Mouse (Mus musculus) embryonic facial prominence, embryonic 15.5 days (tissue): ENCODE data around the gene Bmp6. TPM values are rescaled to one million over a fixed set of nuclear protein-coding genes. Genes with fewer than 3 reads are reported as not detected.

ENCODE experiments used
- ATAC-seq: fragments of 200-750 bp; cut with Nextera tagmentation; 2 replicates; pipeline ENCODE4 v1.8.0; 2017; ENCODE audit warnings: low read depth, moderate TSS enrichment; ENCODE audit not compliant: insufficient number of reproducible peaks, low FRiP score, low TSS enrichment
- H3K27ac ChIP-seq: fragments of 300-500 bp; sonication (generic); replicated peaks from 2 replicates; pipeline ENCODE4 v1.5.1; 2015; ENCODE audit warnings: mild to moderate bottlenecking, inconsistent platforms
- H3K27me3 ChIP-seq: fragments of 300-500 bp; sonication (generic); 2 replicates; pipeline ENCODE4 v1.6.1; 2015; ENCODE audit warnings: inconsistent platforms
- H3K36me3 ChIP-seq: fragments of 300-500 bp; sonication (generic); 2 replicates; pipeline ENCODE4 v1.6.1; 2015; ENCODE audit warnings: mild to moderate bottlenecking, inconsistent platforms
- H3K4me1 ChIP-seq: fragments of 300-500 bp; sonication (generic); 2 replicates; pipeline ENCODE4 v1.6.1; 2015; ENCODE audit warnings: inconsistent platforms
- H3K4me2 ChIP-seq: fragments of 300-500 bp; sonication (generic); replicated peaks from 2 replicates; pipeline ENCODE4 v1.6.1; 2015; ENCODE audit warnings: mild to moderate bottlenecking, inconsistent platforms
- H3K4me3 ChIP-seq: fragments of 300-500 bp; sonication (generic); replicated peaks from 2 replicates; pipeline ENCODE4 v1.5.1; 2015; ENCODE audit warnings: mild to moderate bottlenecking, inconsistent platforms
- H3K9ac ChIP-seq: fragments of 300-500 bp; sonication (generic); 2 replicates; pipeline ENCODE4 v1.6.1; 2015; ENCODE audit warnings: inconsistent platforms
- H3K9me3 ChIP-seq: fragments of 300-500 bp; sonication (generic); replicated peaks from 2 replicates; pipeline ENCODE4 v1.6.1; 2016; ENCODE audit warnings: inconsistent platforms
- WGBS: fragments of 180-500 bp; shearing (Covaris S2); methylation state at CpG from one replicate; pipeline ENCODE4 v1.1.7; 2015; 5-methylcytosine and 5-hydroxymethylcytosine counted together
- polyA plus RNA-seq: library from polyadenylated mRNA; unstranded; fragments of >200 nt; fragmentation: Nextera tagmentation; extraction: Ambion mirVana; gene quantifications from 2 replicates; pipeline ENCODE4 v1.2.1, GENCODE M21; 2015

Gene Bmp6
- polyA plus RNA-seq, 1 experiment from 2014 or later, result 5.2 TPM

DNA sequence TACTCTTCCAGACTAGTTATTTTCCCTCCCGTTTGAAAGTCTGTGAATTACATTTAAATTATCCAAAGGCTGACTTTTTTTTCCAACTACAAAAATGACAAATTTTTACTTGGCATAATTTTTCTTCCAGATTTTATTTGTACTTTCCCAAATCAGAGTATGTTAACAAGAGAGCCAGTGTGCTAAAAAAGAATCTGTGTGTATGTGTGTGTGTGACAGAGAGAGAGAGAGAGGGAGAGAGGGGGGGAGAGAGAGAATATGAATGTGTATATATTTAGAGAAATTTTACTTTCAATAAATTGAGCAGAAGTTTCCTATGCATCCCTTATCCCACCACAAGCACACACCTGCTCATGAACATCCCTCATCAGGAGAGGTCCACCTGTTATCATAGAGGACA, 9.4 kb downstream of the Bmp6 start:
- 39% methylated on average over 1 of the region's 1 CpGs for WGBS
- peaks cover 21% of the 10 kb centered on the region; the same call in 1 of the 2 replicates for H3K4me1 ChIP-seq
- H3K4me2 ChIP-seq, result no peak overlapping the region
- H3K4me3 ChIP-seq, result no peak overlapping the region
- no peaks in the 10 kb centered on the region for H3K36me3 ChIP-seq
- no peak for ATAC-seq
- no peaks in the 10 kb centered on the region for H3K9me3 ChIP-seq
- no peak overlapping the region for H3K9ac ChIP-seq
- no peak overlapping the region for H3K27ac ChIP-seq
- H3K27me3 ChIP-seq, result peaks cover 5% of the 10 kb centered on the region; the same call in 1 of the 2 replicates

DNA sequence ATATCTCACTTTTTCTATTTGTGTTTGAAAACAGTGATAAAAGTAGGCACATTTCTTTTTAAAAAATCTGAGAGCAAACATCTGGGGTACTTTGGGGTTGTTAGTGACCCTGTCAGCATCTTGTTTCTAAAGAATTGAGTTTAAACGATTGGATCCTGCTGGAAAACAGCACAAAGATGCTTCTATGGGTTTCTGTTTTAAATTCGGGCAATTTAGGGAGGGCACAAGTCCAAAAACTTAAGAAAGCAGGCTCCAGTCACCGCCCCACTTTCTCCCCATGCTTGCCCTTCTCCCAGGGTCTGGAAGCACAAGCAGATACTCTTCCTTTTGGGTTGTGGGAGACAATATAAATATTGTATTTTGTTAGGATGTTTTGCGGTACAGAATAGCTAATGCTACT, 14.1 kb downstream of the Bmp6 start:
- WGBS, result 33% methylated on average over 4 of the region's 4 CpGs
- ATAC-seq, result no peak
- peak overlapping the region; percentile 28; the same call in 1 of the 2 replicates for H3K27ac ChIP-seq
- H3K4me3 ChIP-seq, result no peak overlapping the region
- H3K27me3 ChIP-seq, result no peaks in the 10 kb centered on the region
- H3K36me3 ChIP-seq, result no peaks in the 10 kb centered on the region
- no peak overlapping the region; the same call in 1 of the 2 replicates for H3K4me2 ChIP-seq
- no peaks in the 10 kb centered on the region for H3K9me3 ChIP-seq
- H3K4me1 ChIP-seq, result peaks cover 17% of the 10 kb centered on the region; the same call in 1 of the 2 replicates
- H3K9ac ChIP-seq, result no peak overlapping the region

DNA sequence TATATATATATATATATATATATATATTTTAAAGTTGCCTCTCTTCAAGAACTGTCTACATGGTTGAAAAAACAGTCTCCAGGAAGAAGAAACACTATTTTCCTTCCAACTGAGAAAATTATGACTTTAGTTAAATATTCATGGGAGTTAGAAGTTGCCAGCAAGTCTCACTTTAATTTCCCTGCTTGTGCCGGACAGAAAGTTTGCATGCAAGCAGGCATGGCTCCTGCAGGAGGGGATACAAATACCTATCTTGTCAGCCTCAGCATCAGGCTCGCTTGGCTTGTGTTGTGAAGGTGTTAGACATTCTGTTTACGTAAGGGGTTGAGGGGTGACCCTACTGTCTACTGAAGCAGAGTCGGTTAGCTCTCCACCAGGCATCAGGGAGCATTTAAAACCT, 17.8 kb downstream of the Bmp6 start:
- Histone ChIP-seq H3K36me3 (no peaks in the 10 kb centered on the region), H3K4me2 (no peak overlapping the region), H3K27me3 (no peaks in the 10 kb centered on the region), H3K9me3 (no peaks in the 10 kb centered on the region), H3K4me3 (no peak overlapping the region), H3K9ac (no peak overlapping the region), H3K4me1 (peaks cover 17% of the 10 kb centered on the region; the same call in 1 of the 2 replicates), H3K27ac (no peak overlapping the region)
- no peak for ATAC-seq
- WGBS, result 77% methylated on average over 4 of the region's 4 CpGs

DNA sequence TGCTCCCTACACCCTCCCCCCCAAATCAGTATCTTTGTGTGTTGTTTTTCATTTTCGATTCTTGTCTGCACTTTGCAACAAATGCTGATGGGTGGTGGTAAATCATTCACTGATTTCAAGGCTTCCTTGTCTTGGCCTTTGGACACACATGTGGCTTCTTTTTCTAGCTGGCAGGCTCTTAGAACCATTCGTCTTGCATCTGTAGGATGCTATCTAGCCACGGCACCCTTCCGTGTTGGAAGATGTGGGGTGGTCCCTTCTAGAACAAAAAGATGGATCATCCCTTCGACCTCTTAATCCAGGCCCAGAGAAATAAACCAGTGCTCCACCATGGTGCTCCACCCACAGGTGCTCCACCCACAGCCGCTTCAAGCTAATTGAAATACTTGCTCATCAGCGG, 19.0 kb downstream of the Bmp6 start:
- Histone ChIP-seq H3K27ac (no peak overlapping the region), H3K4me3 (no peak overlapping the region), H3K9me3 (no peaks in the 10 kb centered on the region), H3K27me3 (no peaks in the 10 kb centered on the region), H3K36me3 (no peaks in the 10 kb centered on the region), H3K4me2 (no peak overlapping the region), H3K9ac (no peak overlapping the region), H3K4me1 (peaks cover 12% of the 10 kb centered on the region; the same call in 1 of the 2 replicates)
- no peak for ATAC-seq
- WGBS, result 88% methylated on average over 7 of the region's 7 CpGs

DNA sequence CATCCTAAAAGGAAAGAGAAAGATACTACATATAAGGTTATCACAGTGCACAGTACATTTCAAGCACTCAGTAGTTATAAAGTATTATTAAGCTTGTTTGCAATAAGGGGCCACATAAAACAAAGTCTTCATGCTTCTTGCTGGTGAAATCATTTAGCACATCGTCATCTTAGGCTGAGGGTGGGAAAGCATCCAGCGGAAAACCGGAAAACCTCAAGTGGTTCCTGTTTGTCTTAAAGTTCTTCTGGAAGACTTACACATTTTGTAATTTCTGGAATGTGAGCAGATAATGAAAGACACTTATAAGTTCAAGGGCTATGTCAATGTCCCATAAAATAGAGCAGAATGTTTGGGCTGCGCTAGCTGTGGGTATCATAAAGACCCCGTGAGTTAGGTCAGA, 24.7 kb downstream of the Bmp6 start:
- no peak overlapping the region for H3K4me3 ChIP-seq
- no peaks in the 10 kb centered on the region for H3K27me3 ChIP-seq
- no peaks in the 10 kb centered on the region for H3K36me3 ChIP-seq
- H3K4me1 ChIP-seq, result no peaks in the 10 kb centered on the region
- ATAC-seq, result no peak
- no peaks in the 10 kb centered on the region for H3K9me3 ChIP-seq
- H3K27ac ChIP-seq, result no peak overlapping the region
- H3K4me2 ChIP-seq, result no peak overlapping the region
- no peak overlapping the region for H3K9ac ChIP-seq
- WGBS, result 64% methylated on average over 5 of the region's 5 CpGs

DNA sequence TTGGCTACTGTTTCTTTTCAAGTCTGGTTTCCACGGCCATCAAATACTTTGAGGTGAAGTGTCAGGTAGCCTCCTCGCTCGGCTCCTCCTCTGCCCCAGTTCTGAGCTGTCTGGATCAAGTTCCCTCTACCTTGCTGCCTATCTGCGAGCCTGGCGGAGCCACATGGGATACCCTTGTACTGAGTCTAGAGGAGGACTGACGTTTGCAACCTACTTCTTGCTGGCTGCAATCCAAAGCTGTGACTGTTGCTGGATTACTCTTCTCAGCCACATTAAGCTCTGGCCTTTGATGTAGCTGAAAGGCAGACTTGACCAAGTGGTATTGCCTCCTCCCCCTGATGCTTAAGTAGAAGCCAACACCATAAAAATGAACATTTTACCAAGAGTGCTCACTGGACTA, 31.2 kb downstream of the Bmp6 start:
- ATAC-seq, result no peak
- 50% methylated on average over 6 of the region's 6 CpGs for WGBS
- no peaks in the 10 kb centered on the region for H3K27me3 ChIP-seq

DNA sequence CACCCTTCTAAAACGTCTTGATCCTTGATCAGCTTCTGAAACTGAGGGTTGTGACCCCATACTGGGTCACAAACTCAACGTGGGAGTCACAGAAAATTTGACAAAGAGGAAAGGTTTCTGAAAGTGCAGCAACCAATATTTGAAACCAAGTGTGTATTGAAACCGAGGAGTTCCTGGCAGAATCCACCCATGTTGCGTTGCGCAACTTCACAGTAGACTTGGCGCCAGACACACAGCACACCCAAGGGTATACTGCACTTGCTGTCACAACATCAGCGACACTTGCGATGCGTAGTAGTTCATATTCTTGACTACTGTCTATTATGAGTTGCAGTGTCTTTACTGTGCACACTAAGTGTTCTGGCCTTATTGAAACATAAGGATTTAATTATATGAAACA, 32.4 kb downstream of the Bmp6 start:
- no peak overlapping the region for H3K4me2 ChIP-seq
- H3K9ac ChIP-seq, result no peak overlapping the region
- no peak overlapping the region for H3K27ac ChIP-seq
- ATAC-seq, result no peak
- no peaks in the 10 kb centered on the region for H3K4me1 ChIP-seq
- no peak overlapping the region for H3K4me3 ChIP-seq
- H3K36me3 ChIP-seq, result no peaks in the 10 kb centered on the region
- H3K9me3 ChIP-seq, result no peaks in the 10 kb centered on the region
- no peaks in the 10 kb centered on the region for H3K27me3 ChIP-seq
- WGBS, result 77% methylated on average over 9 of the region's 9 CpGs

More for the DNA sequence above, 31.2 kb downstream of the Bmp6 start:
- H3K9me3 ChIP-seq, result no peaks in the 10 kb centered on the region
- H3K4me1 ChIP-seq, result no peaks in the 10 kb centered on the region
- H3K36me3 ChIP-seq, result no peaks in the 10 kb centered on the region
- H3K4me3 ChIP-seq, result no peak overlapping the region
- H3K4me2 ChIP-seq, result no peak overlapping the region
- H3K9ac ChIP-seq, result no peak overlapping the region
- H3K27ac ChIP-seq, result no peak overlapping the region

DNA sequence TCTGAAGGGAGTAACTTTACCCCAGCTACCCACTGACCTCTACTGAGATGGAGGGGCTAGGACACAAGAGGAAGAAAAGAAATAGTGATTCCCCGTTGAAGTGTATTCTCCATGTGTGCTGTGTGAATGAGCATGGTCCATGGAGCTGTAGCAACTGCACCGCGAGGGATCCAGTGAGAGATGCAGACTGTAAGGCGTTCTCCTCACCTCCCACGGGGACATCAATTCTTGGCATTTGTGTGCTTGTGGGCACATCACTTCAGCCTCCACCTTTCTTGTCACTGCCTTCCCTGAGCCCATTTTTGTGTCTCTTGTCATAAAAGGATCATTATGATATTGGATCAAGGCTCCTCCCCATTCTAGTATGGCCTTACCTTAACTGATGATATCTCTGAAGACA, 34.9 kb downstream of the Bmp6 start:
- H3K36me3 ChIP-seq, result no peaks in the 10 kb centered on the region
- H3K4me2 ChIP-seq, result no peak overlapping the region
- H3K27me3 ChIP-seq, result no peaks in the 10 kb centered on the region
- no peak overlapping the region for H3K4me3 ChIP-seq
- no peak overlapping the region for H3K9ac ChIP-seq
- H3K4me1 ChIP-seq, result no peaks in the 10 kb centered on the region
- H3K9me3 ChIP-seq, result no peaks in the 10 kb centered on the region
- no peak overlapping the region for H3K27ac ChIP-seq
- 89% methylated on average over 5 of the region's 5 CpGs for WGBS
- ATAC-seq, result no peak

DNA sequence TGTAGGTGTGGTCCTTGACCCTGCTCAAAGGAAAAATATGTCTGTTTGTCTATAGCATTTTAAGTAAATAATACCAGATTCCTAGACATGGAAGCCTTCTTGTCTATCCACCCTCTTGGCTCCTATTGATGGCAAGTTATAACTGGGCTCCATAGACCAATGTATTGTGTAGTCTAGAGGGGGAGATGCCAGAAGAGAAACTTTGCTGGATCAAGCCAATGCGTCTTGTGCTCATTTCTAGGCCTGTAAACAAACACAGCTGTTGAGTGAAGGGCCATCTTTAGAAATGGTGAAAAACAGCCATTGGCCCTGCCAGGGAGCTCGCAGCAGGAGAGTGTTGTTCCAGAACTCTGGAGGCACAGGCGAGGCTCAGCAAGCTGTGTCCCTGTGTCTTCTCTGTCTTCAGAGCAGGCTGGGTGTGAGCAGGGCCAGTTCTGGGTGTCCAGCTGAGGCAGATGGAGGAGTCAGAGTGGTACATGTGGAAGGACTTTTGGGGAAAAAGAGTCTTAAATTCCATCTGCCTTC, 41.2 kb downstream of the Bmp6 start:
- no peak overlapping the region for H3K4me2 ChIP-seq
- no peak overlapping the region for H3K9ac ChIP-seq
- H3K4me1 ChIP-seq, result no peaks in the 10 kb centered on the region
- 0 out of 2 replicates have a peak overlapping the region, but pooled peaks have one; percentile 39 for H3K27ac ChIP-seq
- H3K27me3 ChIP-seq, result no peaks in the 10 kb centered on the region
- no peak overlapping the region for H3K4me3 ChIP-seq
- 66% methylated on average over 3 of the region's 3 CpGs for WGBS
- H3K9me3 ChIP-seq, result no peaks in the 10 kb centered on the region
- H3K36me3 ChIP-seq, result no peaks in the 10 kb centered on the region
- no peak for ATAC-seq

DNA sequence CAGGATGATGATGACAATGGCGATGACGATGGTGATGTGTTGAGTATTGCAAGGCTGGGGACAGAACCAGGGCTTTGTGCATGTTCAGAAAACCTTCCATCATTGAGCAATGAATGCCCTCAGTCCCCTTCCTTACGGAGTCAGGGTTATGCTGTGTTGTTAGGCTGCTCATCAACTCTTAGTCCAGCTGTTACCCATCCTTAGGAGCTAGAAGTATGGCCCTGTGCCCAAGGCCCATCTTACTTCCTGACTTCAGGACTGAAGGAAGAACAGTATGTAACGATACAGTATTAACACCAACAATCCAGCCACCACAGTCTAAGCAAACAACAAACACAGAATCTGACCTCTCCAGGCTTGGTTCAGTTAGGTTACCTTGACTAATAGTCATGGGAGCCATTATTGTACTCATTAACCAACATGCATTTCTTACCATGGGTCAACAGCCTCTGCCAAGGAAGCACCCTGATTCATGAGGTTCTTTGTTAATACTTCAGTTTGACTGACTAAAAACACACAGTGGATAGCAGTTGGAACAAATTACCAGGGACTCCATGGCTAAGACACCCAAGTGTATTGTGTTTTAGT, 42.6 kb downstream of the Bmp6 start:
- no peak overlapping the region for H3K4me2 ChIP-seq
- no peak overlapping the region for H3K9ac ChIP-seq
- no peaks in the 10 kb centered on the region for H3K9me3 ChIP-seq
- no peaks in the 10 kb centered on the region for H3K36me3 ChIP-seq
- H3K4me1 ChIP-seq, result no peaks in the 10 kb centered on the region
- no peak for ATAC-seq
- H3K4me3 ChIP-seq, result no peak overlapping the region
- no peak overlapping the region for H3K27ac ChIP-seq
- 89% methylated on average over 4 of the region's 4 CpGs for WGBS
- no peaks in the 10 kb centered on the region for H3K27me3 ChIP-seq

DNA sequence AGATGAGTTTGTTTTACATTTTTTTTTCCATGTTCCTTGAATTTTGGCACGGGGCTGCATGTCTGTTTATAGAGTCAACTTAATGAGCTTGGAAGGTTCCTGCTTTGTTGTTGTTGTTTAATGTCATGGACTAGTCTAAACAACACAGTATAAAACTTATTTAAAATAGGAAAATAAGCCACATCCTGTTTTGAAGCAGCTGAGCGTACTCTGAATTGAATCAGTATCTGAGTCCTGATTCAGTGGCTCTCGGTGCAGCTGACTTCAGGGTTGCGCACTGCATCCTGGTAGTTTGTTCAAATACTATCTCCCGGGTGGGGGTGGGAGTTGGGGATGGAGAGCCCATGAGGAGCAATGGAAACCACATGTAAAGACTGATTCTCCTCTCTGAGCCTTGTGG, 48.5 kb downstream of the Bmp6 start:
- no peaks in the 10 kb centered on the region for H3K27me3 ChIP-seq
- no peaks in the 10 kb centered on the region for H3K9me3 ChIP-seq
- peaks cover 12% of the 10 kb centered on the region; the same call in 1 of the 2 replicates for H3K4me1 ChIP-seq
- H3K27ac ChIP-seq, result no peak overlapping the region
- H3K4me2 ChIP-seq, result no peak overlapping the region
- WGBS, result 57% methylated on average over 5 of the region's 5 CpGs
- H3K9ac ChIP-seq, result no peak overlapping the region
- ATAC-seq, result no peak
- no peak overlapping the region for H3K4me3 ChIP-seq
- H3K36me3 ChIP-seq, result no peaks in the 10 kb centered on the region

DNA sequence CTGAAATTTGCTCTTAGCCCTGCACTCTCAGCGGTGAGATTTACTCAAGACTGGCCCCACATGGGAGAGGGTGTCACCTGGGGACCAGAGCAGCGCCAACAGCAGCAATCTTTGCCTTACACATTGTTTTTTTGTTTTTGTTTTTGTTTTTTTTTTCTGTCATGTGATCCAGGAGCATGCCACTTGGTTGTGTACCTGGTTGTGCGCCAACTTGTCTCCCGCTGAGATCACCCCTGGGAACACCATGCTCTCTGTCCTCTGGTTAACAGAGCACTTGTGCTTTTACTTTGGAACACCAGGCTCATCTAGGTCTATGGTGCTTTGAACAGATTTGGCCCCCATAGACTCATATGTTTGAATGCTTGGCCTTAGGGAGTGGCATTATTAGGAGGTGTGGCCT, 50.1 kb downstream of the Bmp6 start:
- Histone ChIP-seq H3K9ac (no peak overlapping the region), H3K9me3 (no peaks in the 10 kb centered on the region), H3K4me1 (peaks cover 17% of the 10 kb centered on the region; the same call in 1 of the 2 replicates), H3K4me3 (no peak overlapping the region), H3K27ac (no peak overlapping the region), H3K27me3 (no peaks in the 10 kb centered on the region), H3K4me2 (no peak overlapping the region), H3K36me3 (no peaks in the 10 kb centered on the region)
- WGBS, result 90% methylated on average over 4 of the region's 4 CpGs
- ATAC-seq, result no peak
